Mouse (Mus musculus): Measurements from ENCODE around the gene Wdr18.

DNA sequence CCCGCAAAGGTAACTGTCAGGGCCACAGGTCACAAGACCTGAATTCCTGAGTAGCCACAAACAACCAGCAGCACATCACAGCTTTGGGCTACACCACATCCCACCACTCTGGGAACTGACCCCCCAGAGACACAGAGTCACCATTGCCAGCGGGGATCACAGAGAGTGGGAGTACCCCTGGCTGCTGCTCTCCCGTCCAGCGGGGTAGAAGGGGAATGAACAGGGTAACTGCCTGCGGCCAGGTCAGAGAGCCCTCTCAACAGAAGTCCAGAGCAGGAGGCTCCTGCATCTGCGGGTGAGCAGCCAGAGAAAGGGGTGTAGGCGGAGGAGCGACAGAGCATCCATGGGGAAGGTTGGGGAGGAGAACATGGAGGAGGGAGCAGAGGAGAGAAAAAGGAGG lies 43.9 kb upstream of the Wdr18 start:
- TF ChIP-seq GATA1 (IDR thresholded peaks at IDR 0.05; ENCODE audit: borderline replicate concordance, low read length) (no peak), FLI1 (IDR thresholded peaks at IDR 0.05; ENCODE audit: low read length) (no peak)
